Mouse (Mus musculus): Measurements from ENCODE around the gene Kank4. TPM values are rescaled to one million over a fixed set of nuclear protein-coding genes. Genes with fewer than 3 reads are reported as not detected.

Gene Kank4
- polyA plus RNA-seq, 1 experiment = not detected

DNA sequence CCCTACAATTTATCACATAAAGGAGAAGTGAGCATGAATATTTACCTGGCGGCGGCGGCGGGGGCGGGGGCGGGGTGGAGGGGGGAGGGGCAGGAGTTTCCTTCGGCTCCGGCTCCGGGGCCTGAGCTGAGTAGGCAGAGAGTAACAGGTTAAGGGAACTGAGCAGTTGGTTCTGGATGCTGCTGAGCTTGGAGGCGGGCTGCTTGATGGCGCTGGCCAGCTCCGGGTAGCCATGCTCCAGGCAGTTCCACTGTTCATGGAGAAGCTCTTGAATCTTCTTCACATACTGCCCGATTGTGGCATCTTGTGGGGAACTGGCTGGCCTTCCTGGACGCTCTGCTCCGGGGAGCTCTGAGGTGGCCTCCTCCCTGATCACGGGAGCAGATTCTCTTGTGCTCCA lies 39.1 kb downstream of the Kank4 start:
- H3K4me1 ChIP-seq (ENCODE audit: control insufficient read depth, insufficient read depth, low read length) = no peaks in the 10 kb centered on the region

DNA sequence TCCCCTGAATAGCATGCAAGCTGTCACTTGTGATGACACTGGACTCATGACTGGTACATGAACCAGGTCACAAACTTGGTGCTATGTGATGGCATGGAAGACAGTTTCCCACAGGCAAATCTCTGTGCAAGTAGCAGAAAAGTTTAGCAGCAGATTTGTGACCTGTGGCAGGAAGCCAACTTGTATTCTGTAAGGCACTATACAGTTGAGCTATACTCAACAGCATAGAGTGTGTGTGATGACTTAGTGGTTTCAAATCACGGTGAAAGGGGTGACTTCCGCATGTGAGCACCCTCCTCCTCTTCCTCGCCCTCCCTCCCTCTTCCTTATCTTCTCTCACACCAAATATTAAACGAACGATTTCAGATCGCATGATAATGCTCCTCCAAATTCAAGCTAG lies 39.9 kb downstream of the Kank4 start:
- Histone ChIP-seq H3K4me1 (ENCODE audit: control insufficient read depth, insufficient read depth, low read length) (no peaks in the 10 kb centered on the region), H3K27ac (ENCODE audit: control insufficient read depth, insufficient read depth, low read depth, low read length, poor library complexity) (no peak overlapping the region), H3K4me3 (replicated peaks; ENCODE audit: control insufficient read depth, low read depth, low read length) (no peak overlapping the region)
- 45% methylated on average over 6 of the region's 6 CpGs for WGBS
- no peak for TF ChIP-seq POLR2A (IDR thresholded peaks at IDR 0.05; ENCODE audit: borderline replicate concordance, control insufficient read depth, low read depth, low read length)

More for the DNA sequence above, 39.1 kb downstream of the Kank4 start:
- TF ChIP-seq POLR2A (IDR thresholded peaks at IDR 0.05; ENCODE audit: borderline replicate concordance, control insufficient read depth, low read depth, low read length) (no peak), CTCF (IDR thresholded peaks at IDR 0.05; ENCODE audit: control insufficient read depth, insufficient read depth, low read length) (no peak)
- Histone ChIP-seq H3K4me3 (replicated peaks; ENCODE audit: control insufficient read depth, low read depth, low read length) (no peak overlapping the region), H3K27ac (ENCODE audit: control insufficient read depth, insufficient read depth, low read depth, low read length, poor library complexity) (no peak overlapping the region)
- 20% methylated on average over 16 of the region's 16 CpGs for WGBS

DNA sequence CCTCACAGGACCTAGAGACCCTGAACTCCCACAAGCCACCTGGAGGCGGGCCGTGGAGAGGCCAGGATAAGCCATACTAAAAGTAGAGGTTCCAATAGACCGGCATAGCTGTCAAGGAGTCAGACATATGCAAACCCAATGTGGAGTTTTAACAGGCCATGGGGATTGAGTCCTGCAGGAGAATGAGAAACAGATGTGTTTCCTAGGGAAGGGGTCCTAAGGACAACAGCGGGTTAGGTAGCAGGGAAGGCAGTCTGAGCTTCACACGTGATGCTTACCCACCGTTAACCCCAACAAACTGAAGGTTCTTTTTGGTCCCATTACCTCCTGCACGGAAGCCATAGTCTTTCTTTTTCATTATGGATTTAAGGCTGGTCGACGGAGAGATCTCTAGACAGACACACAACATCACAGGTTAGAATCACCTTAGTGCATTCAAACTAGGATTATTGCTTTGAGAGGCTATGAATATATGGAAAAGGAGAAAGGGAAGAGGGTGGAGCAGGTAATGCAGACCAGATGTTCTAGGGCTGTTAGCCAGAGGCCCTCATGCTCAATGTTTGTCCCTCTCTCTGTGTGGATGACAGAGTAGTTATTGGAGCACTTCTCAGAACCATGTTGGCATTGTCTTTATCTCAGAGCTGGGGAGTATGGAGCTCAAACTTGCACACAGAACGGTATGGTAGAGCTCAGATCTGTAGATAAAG lies 40.5 kb downstream of the Kank4 start:
- 80% methylated on average over 10 of the region's 10 CpGs for WGBS
- Histone ChIP-seq H3K4me3 (replicated peaks; ENCODE audit: control insufficient read depth, low read depth, low read length) (no peak overlapping the region), H3K4me1 (ENCODE audit: control insufficient read depth, insufficient read depth, low read length) (no peaks in the 10 kb centered on the region), H3K27ac (ENCODE audit: control insufficient read depth, insufficient read depth, low read depth, low read length, poor library complexity) (no peak overlapping the region)
- TF ChIP-seq POLR2A (IDR thresholded peaks at IDR 0.05; ENCODE audit: borderline replicate concordance, control insufficient read depth, low read depth, low read length) = no peak

DNA sequence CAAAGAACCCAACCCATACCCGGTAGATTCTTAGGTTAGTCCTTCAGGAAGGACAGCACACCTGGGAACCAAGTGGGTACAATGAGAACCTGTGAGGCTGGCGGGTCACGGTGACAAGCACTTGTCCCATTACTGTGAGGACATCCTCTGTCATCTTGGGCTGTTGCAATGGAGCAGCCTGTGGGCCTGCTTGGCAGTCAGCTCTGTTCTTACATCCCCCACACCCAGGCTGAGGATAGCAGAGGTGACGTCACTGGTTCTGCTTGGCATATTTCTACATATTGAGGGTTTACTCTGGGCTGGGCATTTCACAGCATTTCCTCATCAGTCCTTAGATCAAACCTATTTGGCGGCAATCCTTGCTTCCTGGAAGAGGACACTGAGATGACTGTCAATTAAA lies 43.6 kb downstream of the Kank4 start:
- Histone ChIP-seq H3K4me1 (ENCODE audit: control insufficient read depth, insufficient read depth, low read length) (no peaks in the 10 kb centered on the region), H3K4me3 (replicated peaks; ENCODE audit: control insufficient read depth, low read depth, low read length) (no peak overlapping the region), H3K27ac (ENCODE audit: control insufficient read depth, insufficient read depth, low read depth, low read length, poor library complexity) (no peak overlapping the region)
- TF ChIP-seq CTCF (IDR thresholded peaks at IDR 0.05; ENCODE audit: control insufficient read depth, insufficient read depth, low read length) (no peak), POLR2A (IDR thresholded peaks at IDR 0.05; ENCODE audit: borderline replicate concordance, control insufficient read depth, low read depth, low read length) (no peak)
- WGBS = 69% methylated on average over 5 of the region's 5 CpGs

DNA sequence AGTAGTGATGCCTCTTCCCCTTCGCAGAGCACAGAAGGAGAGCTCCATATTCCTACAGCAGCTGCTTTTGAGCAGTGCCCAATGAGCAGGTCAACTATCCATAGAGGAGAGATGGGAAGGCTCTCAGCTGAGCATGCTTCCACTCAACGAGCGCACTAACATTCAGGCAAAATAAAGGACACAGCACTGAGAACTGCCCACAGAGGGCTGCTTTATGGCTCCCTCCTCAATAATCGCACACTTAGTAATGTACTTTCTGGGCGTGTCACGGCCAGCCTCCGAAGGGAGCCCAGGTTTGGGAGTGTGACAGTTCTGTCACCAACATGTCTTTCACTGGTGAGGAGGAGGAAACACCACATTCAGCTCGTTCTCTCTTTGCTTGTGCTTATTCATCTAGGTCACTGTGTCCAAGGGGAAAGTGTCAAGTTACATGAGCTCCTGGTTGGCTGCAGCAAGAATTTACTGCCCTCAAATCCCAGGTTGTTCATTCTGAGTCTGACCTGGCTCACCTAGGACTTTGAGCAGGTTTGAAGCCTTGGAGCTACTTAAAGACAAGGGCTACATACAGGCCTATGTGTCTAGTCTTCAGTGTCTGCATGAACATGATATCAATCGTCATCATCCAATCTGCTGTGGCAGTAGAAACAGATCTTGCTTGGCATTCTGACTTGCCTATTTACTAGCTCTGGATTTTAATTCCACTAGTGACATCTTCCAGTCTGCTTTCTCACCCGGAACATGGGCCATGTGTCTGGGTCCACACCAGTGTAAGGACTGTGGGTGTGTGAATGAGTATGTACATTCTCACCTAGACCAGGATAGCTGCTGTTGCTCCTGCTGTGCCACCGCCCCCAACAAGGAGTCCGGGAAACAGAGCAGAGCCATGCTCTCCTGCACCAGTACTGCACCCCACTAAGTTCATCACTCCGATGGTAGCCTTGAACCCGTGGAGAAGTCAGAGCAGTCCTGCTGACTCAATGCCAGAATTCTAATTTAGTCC lies 49.9 kb downstream of the Kank4 start:
- Histone ChIP-seq H3K27ac (ENCODE audit: control insufficient read depth, insufficient read depth, low read depth, low read length, poor library complexity) (no peak overlapping the region), H3K4me1 (ENCODE audit: control insufficient read depth, insufficient read depth, low read length) (no peaks in the 10 kb centered on the region), H3K4me3 (replicated peaks; ENCODE audit: control insufficient read depth, low read depth, low read length) (no peak overlapping the region)
- no peak for TF ChIP-seq POLR2A (IDR thresholded peaks at IDR 0.05; ENCODE audit: borderline replicate concordance, control insufficient read depth, low read depth, low read length)
- TF ChIP-seq CTCF (IDR thresholded peaks at IDR 0.05; ENCODE audit: control insufficient read depth, insufficient read depth, low read length) = no peak
- WGBS = 73% methylated on average over 14 of the region's 14 CpGs

DNA sequence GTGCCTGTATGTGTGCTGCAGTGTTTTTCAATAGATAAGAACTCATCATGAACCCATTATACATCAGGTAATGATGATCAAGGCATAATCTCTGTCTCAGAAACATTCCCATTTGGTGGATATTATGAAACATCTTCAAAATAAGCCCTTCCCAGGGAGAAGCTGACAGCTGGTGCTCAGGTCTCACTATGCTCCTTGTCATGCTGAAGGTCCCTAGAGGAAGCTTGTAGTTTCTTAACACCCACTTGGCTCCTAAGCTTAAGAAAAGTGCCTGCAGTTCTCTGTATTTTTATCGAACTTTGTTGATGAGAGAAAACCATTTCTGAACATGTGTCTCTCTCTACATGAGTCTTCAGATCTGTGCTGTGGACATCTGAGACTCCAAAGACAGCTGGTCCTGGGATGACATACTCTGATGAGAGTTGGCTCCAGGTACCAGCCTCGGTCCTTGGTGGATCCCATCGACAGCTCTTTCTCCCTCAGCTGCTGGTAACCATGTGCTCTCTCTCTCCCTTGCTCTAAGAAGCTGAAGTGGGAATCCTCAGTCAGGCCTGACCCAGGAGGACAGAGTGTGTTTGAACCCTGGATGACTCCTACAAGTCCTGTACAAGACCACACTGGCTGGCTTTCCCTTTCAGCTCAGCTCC lies 58.3 kb downstream of the Kank4 start:
- H3K27ac ChIP-seq (ENCODE audit: control insufficient read depth, insufficient read depth, low read depth, low read length, poor library complexity) = no peak overlapping the region
- WGBS = 79% methylated on average over 3 of the region's 3 CpGs
- H3K4me3 ChIP-seq (replicated peaks; ENCODE audit: control insufficient read depth, low read depth, low read length) = no peak overlapping the region
- H3K4me1 ChIP-seq (ENCODE audit: control insufficient read depth, insufficient read depth, low read length) = no peaks in the 10 kb centered on the region
- TF ChIP-seq CTCF (IDR thresholded peaks at IDR 0.05; ENCODE audit: control insufficient read depth, insufficient read depth, low read length) (no peak), POLR2A (IDR thresholded peaks at IDR 0.05; ENCODE audit: borderline replicate concordance, control insufficient read depth, low read depth, low read length) (no peak)

DNA sequence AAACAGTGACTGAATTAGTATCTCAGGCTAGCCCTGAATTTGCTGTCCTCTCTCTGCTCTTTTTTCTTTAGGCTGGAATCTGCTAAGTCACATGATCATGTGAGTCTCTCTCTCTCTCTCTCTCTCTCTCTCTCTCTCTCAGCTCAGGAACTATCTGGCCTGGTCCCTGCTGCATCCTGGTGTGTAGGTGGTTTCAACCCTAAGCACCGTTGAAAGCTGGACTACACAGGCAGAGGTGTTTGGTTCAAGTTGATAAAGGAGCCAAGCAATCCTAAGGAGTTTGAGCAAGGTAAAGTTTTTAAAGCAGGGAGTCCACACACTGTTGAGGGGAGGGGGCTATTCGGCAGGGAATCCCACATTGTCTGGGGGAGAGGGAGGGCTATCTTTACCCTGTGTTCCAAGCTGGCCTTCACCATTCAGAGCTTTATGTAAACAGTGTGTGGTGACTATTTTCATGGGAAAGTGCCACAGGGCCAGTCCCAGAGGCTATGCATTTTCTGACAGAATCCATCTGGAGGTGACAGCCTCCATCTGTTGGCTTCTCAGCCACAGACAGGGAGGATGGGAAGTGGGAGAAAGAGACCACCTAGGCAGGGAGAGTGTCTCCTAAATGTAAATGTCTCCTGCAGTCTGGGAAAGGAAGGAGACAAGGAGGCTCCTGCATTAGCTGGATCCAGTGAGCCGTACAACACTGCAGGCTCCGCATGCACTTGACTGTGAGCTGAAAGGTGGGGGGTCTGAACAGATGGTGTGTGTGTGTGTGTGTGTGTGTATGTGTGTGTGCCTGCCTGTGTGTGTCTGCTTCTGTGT lies 59.1 kb downstream of the Kank4 start:
- no peaks in the 10 kb centered on the region for H3K4me1 ChIP-seq (ENCODE audit: control insufficient read depth, insufficient read depth, low read length)
- no peak overlapping the region for H3K27ac ChIP-seq (ENCODE audit: control insufficient read depth, insufficient read depth, low read depth, low read length, poor library complexity)
- WGBS = 75% methylated on average over 4 of the region's 4 CpGs
- no peak overlapping the region for H3K4me3 ChIP-seq (replicated peaks; ENCODE audit: control insufficient read depth, low read depth, low read length)
- TF ChIP-seq CTCF (IDR thresholded peaks at IDR 0.05; ENCODE audit: control insufficient read depth, insufficient read depth, low read length) (no peak), POLR2A (IDR thresholded peaks at IDR 0.05; ENCODE audit: borderline replicate concordance, control insufficient read depth, low read depth, low read length) (no peak)
